Comparison of ENCODE assay signal across 21 mouse cellular contexts in the genomic region with DNA sequence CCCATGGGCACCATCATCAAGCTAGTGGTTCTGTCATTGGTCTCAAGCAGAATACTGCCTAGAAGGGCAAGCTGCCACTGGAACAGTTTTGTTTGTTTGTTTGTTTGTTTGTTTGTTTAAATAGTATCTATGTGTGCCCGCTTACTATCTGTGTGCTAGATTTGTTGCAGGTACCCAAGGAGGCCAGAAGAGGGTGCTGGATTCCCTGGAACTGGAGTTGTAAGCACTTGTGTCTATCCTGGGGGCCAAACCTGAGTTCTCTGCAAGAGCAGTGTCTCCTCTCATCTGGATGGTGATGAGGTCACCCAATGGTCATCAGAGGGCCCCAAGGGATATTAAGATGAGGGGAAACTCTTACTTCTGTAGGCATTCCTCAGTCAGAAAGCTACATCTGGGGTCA. TPM values are rescaled to one million over a fixed set of nuclear protein-coding genes. Genes with fewer than 3 reads are reported as not detected.
DNase-seq lines count a peak whose midpoint lies in the region; ATAC-seq and TF ChIP-seq lines count a peak whose summit lies in the region.
"Had no signal": no experiment of that assay in that cellular context is flagged by ENCODE, and none has a peak within 500 bp of the region (broad histone marks: within the 10 kb centered on the region; RNA-seq: fewer than 3 reads in every experiment).

No protein-coding gene starts in this region.

- H3K4me3 ChIP-seq in lung, postnatal 0 days (ENCODE audit: low read depth, low read length) = no peak overlapping the region
- H3K4me3 ChIP-seq in cortical plate, adult 2 months (ENCODE audit: insufficient read depth, low read length) = no peak overlapping the region
- H3K4me3 ChIP-seq: embryonic facial prominence, embryonic 13.5 days; neural tube, embryonic 12.5 days had no signal

- no peaks in the 10 kb centered on the region for H3K36me3 ChIP-seq in lung, postnatal 0 days (ENCODE audit: insufficient read depth, low read length)
- H3K36me3 ChIP-seq: embryonic facial prominence, embryonic 13.5 days; neural tube, embryonic 12.5 days had no signal

- H3K9me3 ChIP-seq in lung, postnatal 0 days (ENCODE audit: low read length) = no peaks in the 10 kb centered on the region
- H3K9me3 ChIP-seq: embryonic facial prominence, embryonic 13.5 days; neural tube, embryonic 12.5 days had no signal

- no peak overlapping the region for H3K9ac ChIP-seq in lung, postnatal 0 days (replicated peaks; ENCODE audit: low read depth)
- H3K9ac ChIP-seq: embryonic facial prominence, embryonic 13.5 days; hindbrain, embryonic 14.5 days; neural tube, embryonic 12.5 days had no signal

- H3K4me2 ChIP-seq in lung, postnatal 0 days (replicated peaks; ENCODE audit: low read depth, low read length) = no peak overlapping the region
- H3K4me2 ChIP-seq: embryonic facial prominence, embryonic 13.5 days; heart, embryonic 11.5 days; hindbrain, embryonic 14.5 days; midbrain, embryonic 11.5 days; neural tube, embryonic 12.5 days had no signal

- 87% methylated on average over 1 of the region's 1 CpGs for WGBS in lung, postnatal 0 days

- H3K27me3 ChIP-seq in lung, postnatal 0 days (replicated peaks; ENCODE audit: insufficient read depth, low read length) = no peaks in the 10 kb centered on the region
- H3K27me3 ChIP-seq: embryonic facial prominence, embryonic 13.5 days; neural tube, embryonic 12.5 days; Patski had no signal

- peak; percentile 52 for TF ChIP-seq CTCF in lung, postnatal 0 days (IDR thresholded peaks at IDR 0.05)
- 0 out of 2 replicates have a peak, but pooled peaks have one; percentile 12 for TF ChIP-seq CTCF in cortical plate, adult 2 months (IDR thresholded peaks at IDR 0.05; ENCODE audit: extremely low read depth, insufficient read depth, low read length)

- DNase-seq in kidney, adult 9 months = peak; percentile 50
- DNase-seq in kidney, postnatal 25 days = no peak
- no peak for DNase-seq in lung, postnatal 0 days (ENCODE audit: low spot score)
- DNase-seq in lung, postnatal 36 days = no peak
- DNase-seq in cerebellum, adult 18-20 months = no peak
- DNase-seq in adrenal gland, adult 8-10 months = no peak
- DNase-seq: adrenal gland, postnatal 36 days; cerebellum, adult 9-11 months; heart, postnatal 10 days; kidney, adult 18-20 months; left cerebral cortex, postnatal 4 days; lung, adult 2 months; right cerebral cortex, postnatal 4 days had no signal

- no peak for TF ChIP-seq POLR2A in cortical plate, adult 2 months (IDR thresholded peaks at IDR 0.05; ENCODE audit: extremely low read depth, insufficient read depth, low read length)

- TF ChIP-seq EP300 in lung, postnatal 0 days (IDR thresholded peaks at IDR 0.05) = no peak

- peaks cover 19% of the 10 kb centered on the region; the same call in 1 of the 2 replicates for H3K4me1 ChIP-seq in lung, postnatal 0 days (ENCODE audit: insufficient read depth, low read depth, low read length)
- H3K4me1 ChIP-seq in cortical plate, adult 2 months (ENCODE audit: control insufficient read depth, insufficient read depth, low read length) = 0 out of 2 replicates have a peak, but pooled peaks cover 1% of the 10 kb centered on the region

- no peak overlapping the region for H3K27ac ChIP-seq in lung, postnatal 0 days (ENCODE audit: low read length)
- H3K27ac ChIP-seq in cortical plate, adult 2 months (ENCODE audit: insufficient read depth, low read length) = no peak overlapping the region
- H3K27ac ChIP-seq: embryonic facial prominence, embryonic 13.5 days; hindbrain, embryonic 14.5 days; neural tube, embryonic 12.5 days had no signal

- ATAC-seq in lung, postnatal 0 days = no peak
- ATAC-seq: forebrain, embryonic 14.5 days; Patski had no signal

RNA-seq across cellular contexts. Expression of a gene that starts 55.6 kb away (rescaled TPM):
- polyA plus RNA-seq in lung, postnatal 0 days (2015; fragmentation: Nextera tagmentation; extraction: Ambion mirVana) = 6.0 and 8.6 TPM in 2 replicates
- 45.8 and 60.3 TPM in 2 replicates for polyA plus RNA-seq in cortical plate, adult 2 months (2012; rRNA removed)
- total RNA-seq in adrenal gland, adult 8-10 months (2022) = 10 to 100 TPM; 27.4 to 46.1 (median 31.9) TPM
